Mouse (Mus musculus) limb, embryonic 14.5 days (tissue): ENCODE measurements around the gene Psmb4. TPM values are rescaled to one million over a fixed set of nuclear protein-coding genes. Genes with fewer than 3 reads are reported as not detected.

ENCODE experiments used
- ATAC-seq: fragments of 200-750 bp; cut with Nextera tagmentation; 2 replicates; pipeline ENCODE4 v1.8.0; 2017; ENCODE audit warnings: low read depth, moderate number of reproducible peaks, moderate TSS enrichment; ENCODE audit not compliant: low FRiP score
- DNase-seq: peaks from one replicate; pipeline ENCODE4 v3.0.0-alpha.2; 2015; ENCODE audit warnings: low spot score
- H3K27ac ChIP-seq: fragments of 300-500 bp; sonication (generic); replicated peaks from 2 replicates; pipeline ENCODE4 v1.5.1; 2014; ENCODE audit warnings: low read depth, mild to moderate bottlenecking, low read length, moderate library complexity, mixed read lengths
- H3K27me3 ChIP-seq: fragments of 300-500 bp; sonication (generic); 2 replicates; pipeline ENCODE4 v1.6.1; 2014; ENCODE audit warnings: low read length, mixed read lengths; ENCODE audit not compliant: control insufficient read depth, insufficient read depth
- H3K36me3 ChIP-seq: fragments of 300-500 bp; sonication (generic); 2 replicates; pipeline ENCODE4 v1.6.1; 2014; ENCODE audit warnings: mild to moderate bottlenecking, low read length, moderate library complexity, mixed read lengths; ENCODE audit not compliant: control insufficient read depth, insufficient read depth
- H3K4me1 ChIP-seq: fragments of 300-500 bp; sonication (generic); 2 replicates; pipeline ENCODE4 v1.6.1; 2014; ENCODE audit warnings: antibody characterized with exemption, low read length, mixed read lengths; ENCODE audit not compliant: control insufficient read depth, insufficient read depth
- H3K4me2 ChIP-seq: fragments of 300-500 bp; sonication (generic); replicated peaks from 2 replicates; pipeline ENCODE4 v1.6.1; 2014; ENCODE audit warnings: low read depth, mild to moderate bottlenecking, low read length, moderate library complexity; ENCODE audit not compliant: severe bottlenecking
- H3K4me3 ChIP-seq: fragments of 300-500 bp; sonication (generic); replicated peaks from 2 replicates; pipeline ENCODE4 v1.5.1; 2014; ENCODE audit warnings: low read length
- H3K9ac ChIP-seq: fragments of 300-500 bp; sonication (generic); 2 replicates; pipeline ENCODE4 v1.6.1; 2014; ENCODE audit warnings: mild to moderate bottlenecking, low read depth, low read length, moderate library complexity; ENCODE audit not compliant: severe bottlenecking
- H3K9me3 ChIP-seq: fragments of 300-500 bp; sonication (generic); 2 replicates; pipeline ENCODE4 v1.6.1; 2016; ENCODE audit warnings: low read length; ENCODE audit not compliant: control insufficient read depth
- POLR2A ChIP-seq: fragments of 200-500 bp; IDR thresholded peaks from 2 replicates; pipeline ENCODE4 v1.8.0; 2012; ENCODE audit warnings: inconsistent platforms, mild to moderate bottlenecking, moderate library complexity, borderline replicate concordance; ENCODE audit not compliant: insufficient read depth, insufficient read length; ENCODE audit errors: extremely low read depth
- WGBS: fragments of 180-500 bp; shearing (Covaris S2); extraction: QIAGEN DNeasy Blood & Tissue Kit; methylation state at CpG from one replicate; pipeline ENCODE4 v1.1.7; 2014; 5-methylcytosine and 5-hydroxymethylcytosine counted together
- polyA plus RNA-seq, 2 experiments: library from polyadenylated mRNA; depleted of rRNA in 1 of 2; stranded (reverse) in 1 of 2; unstranded in 1 of 2; fragments of >200 nt; fragmentation: Nextera tagmentation in 1 of 2; extraction: Ambion mirVana in 1 of 2; gene quantifications; 2 replicates each; pipeline versions ENCODE4 v1.2.1 to v1.2.3; 2012 to 2014

Psmb4 gene
- polyA plus RNA-seq, 2 experiments = 348 to 384 TPM

DNA sequence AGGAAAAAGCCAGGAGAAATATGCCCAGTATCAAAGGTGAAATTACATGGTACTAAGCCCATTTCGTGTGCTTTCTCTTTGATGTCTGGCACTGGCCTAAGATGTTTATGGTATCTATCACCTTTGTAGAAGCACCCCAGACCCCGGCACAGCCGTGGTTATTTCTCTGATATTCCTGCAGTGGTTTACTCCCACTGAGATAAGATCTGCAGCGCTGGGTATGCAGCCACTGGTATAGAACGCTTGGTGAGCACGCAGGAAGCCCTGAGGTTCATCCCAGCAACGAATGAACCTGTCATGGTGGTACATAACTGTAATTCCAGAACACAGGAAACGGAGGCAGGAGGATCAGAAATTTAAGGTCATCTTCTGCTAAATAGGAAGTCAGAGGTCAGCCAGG, 37.9 kb upstream of the Psmb4 start:
- no peak for ATAC-seq

DNA sequence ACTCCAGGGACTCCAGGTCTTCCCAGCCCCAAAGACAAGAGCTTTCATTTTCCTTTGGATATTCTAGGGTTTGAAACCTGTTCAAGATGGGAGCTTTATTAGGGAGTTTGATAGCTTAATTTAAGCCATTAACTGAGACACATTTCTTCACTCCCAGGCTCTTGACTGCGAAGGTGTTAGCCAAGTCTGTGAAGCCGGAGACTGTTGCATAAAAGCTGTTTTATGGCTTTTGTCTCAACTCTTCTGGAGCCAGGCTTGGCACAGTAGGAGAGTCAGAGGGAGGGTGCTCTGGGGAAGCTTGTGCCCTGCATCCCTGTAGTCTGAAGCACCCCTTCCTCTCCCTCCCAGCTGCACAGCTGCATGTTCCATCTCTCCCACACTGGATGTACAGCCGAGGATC, 35.6 kb upstream of the Psmb4 start:
- no peaks in the 10 kb centered on the region for H3K36me3 ChIP-seq
- ATAC-seq (no peak), DNase-seq (no peak)
- no peak overlapping the region for H3K4me3 ChIP-seq
- no peak overlapping the region for H3K27ac ChIP-seq
- no peak for TF ChIP-seq POLR2A
- H3K27me3 ChIP-seq = no peaks in the 10 kb centered on the region
- 6% methylated on average over 3 of the region's 3 CpGs for WGBS
- H3K4me1 ChIP-seq = no peaks in the 10 kb centered on the region
- H3K9ac ChIP-seq = no peak overlapping the region
- no peaks in the 10 kb centered on the region for H3K9me3 ChIP-seq
- H3K4me2 ChIP-seq = no peak overlapping the region

More for the DNA sequence above, 37.9 kb upstream of the Psmb4 start:
- no peaks in the 10 kb centered on the region for H3K36me3 ChIP-seq
- 40% methylated on average over 8 of the region's 8 CpGs for WGBS
- no peak for TF ChIP-seq POLR2A
- H3K27me3 ChIP-seq = no peaks in the 10 kb centered on the region
- no peak overlapping the region for H3K9ac ChIP-seq
- no peak overlapping the region for H3K27ac ChIP-seq
- H3K4me1 ChIP-seq = no peaks in the 10 kb centered on the region
- no peak overlapping the region for H3K4me3 ChIP-seq
- DNase-seq = no peak
- no peak overlapping the region for H3K4me2 ChIP-seq
- no peaks in the 10 kb centered on the region for H3K9me3 ChIP-seq

DNA sequence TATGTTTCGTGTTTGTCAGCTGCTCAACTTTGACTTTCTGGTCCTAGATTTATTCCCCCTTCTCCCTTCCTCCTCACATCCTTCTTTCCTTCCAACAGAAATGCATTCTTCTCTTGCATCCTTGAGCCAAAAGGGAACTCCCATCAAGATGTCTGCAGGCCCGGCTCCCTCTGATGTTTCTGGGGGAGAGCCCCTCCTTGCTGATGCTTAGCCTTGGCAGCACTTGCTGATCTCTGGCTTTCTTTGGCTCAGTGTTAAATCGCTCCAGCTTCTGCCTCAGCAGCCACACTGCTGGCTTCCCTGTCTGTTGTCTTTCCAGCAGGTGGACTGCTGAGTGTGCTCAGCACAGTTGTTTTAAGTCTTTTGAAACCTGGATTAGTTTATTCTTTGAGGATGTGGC, 34.3 kb upstream of the Psmb4 start:
- peak; percentile 46 for DNase-seq
- H3K4me1 ChIP-seq = 0 out of 2 replicates have a peak, but pooled peaks cover 2% of the 10 kb centered on the region
- H3K9ac ChIP-seq = no peak overlapping the region
- no peaks in the 10 kb centered on the region for H3K9me3 ChIP-seq
- 38% methylated on average over 3 of the region's 3 CpGs for WGBS
- H3K36me3 ChIP-seq = no peaks in the 10 kb centered on the region
- no peak for ATAC-seq
- no peak overlapping the region for H3K4me3 ChIP-seq
- no peak overlapping the region for H3K4me2 ChIP-seq
- no peak overlapping the region for H3K27ac ChIP-seq
- no peak for TF ChIP-seq POLR2A
- no peaks in the 10 kb centered on the region for H3K27me3 ChIP-seq

DNA sequence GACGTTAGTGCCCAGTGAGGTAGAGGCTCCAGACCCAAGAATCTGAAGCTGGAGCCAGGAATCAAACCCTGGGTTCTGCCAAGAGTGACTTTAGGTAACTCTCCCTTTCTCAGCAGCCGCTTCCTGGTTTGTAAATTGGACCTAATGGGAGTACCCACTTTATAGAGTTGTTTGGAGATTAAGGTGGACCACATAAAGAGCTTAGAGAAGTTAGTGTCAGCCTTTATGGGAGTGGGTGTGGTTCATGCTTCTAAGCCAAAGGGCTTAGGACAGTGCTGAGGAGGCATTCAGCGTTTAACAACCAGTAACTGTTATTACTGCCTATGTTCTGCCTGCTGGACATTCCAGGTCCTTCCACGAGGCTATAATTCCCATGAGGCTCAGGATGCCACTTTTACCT, 32.1 kb upstream of the Psmb4 start:
- Histone ChIP-seq H3K4me2 (no peak overlapping the region), H3K9ac (no peak overlapping the region), H3K36me3 (no peaks in the 10 kb centered on the region), H3K4me1 (0 out of 2 replicates have a peak, but pooled peaks cover 3% of the 10 kb centered on the region), H3K27me3 (no peaks in the 10 kb centered on the region), H3K27ac (no peak overlapping the region), H3K4me3 (no peak overlapping the region), H3K9me3 (no peaks in the 10 kb centered on the region)
- no peak for TF ChIP-seq POLR2A
- ATAC-seq = no peak
- WGBS = 47% methylated on average over 4 of the region's 4 CpGs
- DNase-seq = no peak

- Histone ChIP-seq H3K36me3 (no peaks in the 10 kb centered on the region), H3K27me3 (no peaks in the 10 kb centered on the region), H3K4me2 (no peak overlapping the region), H3K4me1 (0 out of 2 replicates have a peak, but pooled peaks cover 3% of the 10 kb centered on the region), H3K9ac (no peak overlapping the region), H3K27ac (no peak overlapping the region), H3K9me3 (no peaks in the 10 kb centered on the region), H3K4me3 (no peak overlapping the region)
- DNase-seq (no peak), ATAC-seq (no peak)
- no peak for TF ChIP-seq POLR2A
- WGBS = 69% methylated on average over 14 of the region's 14 CpGs
Measured at GRCm38 (mm10) chr3:94917816-94918361, 31.1 kb upstream of the Psmb4 start.
